Mouse (Mus musculus) gastrocnemius, postnatal 36 days (tissue): ENCODE measurements around the gene Pip5k1b. TPM values are rescaled to one million over a fixed set of nuclear protein-coding genes. Genes with fewer than 3 reads are reported as not detected.

Experiments
- DNase-seq, 2 experiments: peaks; one replicate each; pipeline ENCODE4 v3.0.0; 2022
- intact Hi-C: fragments of 180-260 bp; cut with DNase I; formaldehyde crosslinking; loops from one replicate; pipeline ENCODE4 v1.15.1; 2025
- total RNA-seq, 2 experiments: library from RNA; stranded (reverse); gene quantifications; 2 replicates each; pipeline ENCODE4 v1.2.3; 2021

Gene Pip5k1b
- total RNA-seq, 2 experiments from 2014 or later: 0.44 to 0.46 TPM

DNA sequence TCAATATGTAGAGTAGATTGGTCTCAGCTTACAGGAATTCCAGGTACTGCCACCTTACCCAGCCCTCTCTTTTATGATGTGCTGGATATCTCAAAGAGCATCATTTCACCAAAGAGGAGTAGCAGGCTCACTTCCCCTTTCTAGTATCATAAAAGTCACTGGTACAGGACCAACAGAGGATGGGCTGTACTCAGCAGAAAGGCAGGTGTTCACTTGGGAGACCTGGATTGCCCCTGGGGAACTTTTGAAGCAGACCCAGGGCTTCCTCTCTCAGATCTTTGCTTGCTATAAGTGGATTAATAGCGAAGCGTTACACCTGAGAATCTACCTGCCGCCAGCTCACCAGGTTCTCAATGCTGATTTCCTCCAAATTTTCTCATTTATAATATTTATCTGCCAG is 127.7 kb downstream of the Pip5k1b start:
- intact Hi-C loops: no loop called here
- no peak for DNase-seq

DNA sequence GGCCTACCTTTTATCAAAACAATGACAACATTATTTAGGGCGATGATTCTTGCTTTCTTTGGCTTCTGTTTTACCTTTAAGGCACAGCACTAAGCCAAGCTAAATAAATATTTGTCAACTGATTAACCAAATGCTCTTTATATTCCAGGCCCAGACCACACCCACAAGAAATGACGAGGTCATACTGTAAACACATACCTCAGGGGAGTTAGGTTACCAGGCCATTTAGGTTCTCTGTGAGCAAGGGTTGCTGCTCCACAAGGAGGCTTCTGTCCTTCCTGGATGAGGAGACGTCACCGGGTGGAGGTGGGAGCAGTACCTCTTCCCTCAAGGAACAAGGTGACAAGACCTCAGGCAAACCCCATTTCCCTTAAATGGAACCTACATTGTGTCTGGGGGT is 128.4 kb downstream of the Pip5k1b start:
- DNase-seq: no peak

DNA sequence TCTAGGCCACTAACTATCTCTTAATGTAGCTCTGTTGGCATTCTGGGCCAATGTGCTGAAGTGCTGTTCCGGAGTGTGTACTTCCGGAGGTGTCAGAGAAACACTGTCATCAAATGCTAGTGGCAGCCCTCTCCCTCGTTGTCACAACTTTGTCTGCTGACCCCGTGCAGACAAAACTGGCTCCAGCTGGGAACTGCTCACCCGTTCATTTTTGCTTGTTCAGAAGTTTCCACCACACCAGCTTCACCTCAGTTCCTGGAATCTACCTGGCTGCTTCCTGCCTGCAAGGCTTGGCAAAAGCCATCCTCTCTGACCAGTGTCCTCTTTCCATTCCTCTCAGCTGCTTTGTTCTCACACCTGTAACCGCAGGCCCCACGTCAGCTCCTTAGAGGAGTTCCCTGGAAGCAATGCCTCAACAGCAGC is 128.9 kb downstream of the Pip5k1b start:
- intact Hi-C loops: no loop called here
- no peak for DNase-seq

More for the DNA sequence above, 128.4 kb downstream of the Pip5k1b start:
- intact Hi-C loops: no loop called here

DNA sequence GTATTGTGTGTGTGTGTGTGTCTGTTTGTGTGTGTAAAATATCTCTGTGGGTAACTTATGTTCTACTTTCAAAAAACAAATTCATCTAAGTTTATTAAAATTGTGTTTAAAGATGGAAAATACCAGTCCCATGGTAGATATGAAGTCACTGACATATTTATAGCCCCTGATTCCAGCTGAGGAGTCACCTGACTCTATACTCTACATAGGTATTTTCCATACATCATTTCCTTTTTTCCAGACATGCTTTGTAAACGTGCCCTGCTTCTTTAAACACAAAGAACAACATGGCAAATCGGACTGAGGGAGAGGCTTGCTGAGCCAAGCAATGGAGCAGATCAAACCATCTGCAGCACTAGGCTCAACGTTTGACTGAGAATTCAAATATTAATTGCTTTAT is 137.6 kb downstream of the Pip5k1b start:
- intact Hi-C loops: no loop called here
- DNase-seq: no peak

DNA sequence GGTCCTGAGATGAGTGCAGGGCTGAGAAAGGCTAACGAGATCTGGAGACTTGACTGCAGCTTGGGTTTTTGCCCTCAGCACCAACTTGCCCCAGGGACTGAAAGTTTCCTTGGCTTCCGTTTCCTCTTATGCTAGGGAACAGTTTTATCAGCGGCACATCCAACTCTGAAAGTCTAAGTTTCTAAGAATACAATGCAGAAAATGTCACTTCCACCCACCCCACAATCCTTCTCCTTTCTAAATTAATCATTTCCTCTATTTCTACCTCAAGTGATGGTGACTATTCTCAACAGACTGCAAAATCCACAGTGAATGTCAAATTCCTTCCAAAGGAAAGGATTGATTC is 138.0 kb downstream of the Pip5k1b start:
- DNase-seq: no peak
- intact Hi-C loops: no loop called here

DNA sequence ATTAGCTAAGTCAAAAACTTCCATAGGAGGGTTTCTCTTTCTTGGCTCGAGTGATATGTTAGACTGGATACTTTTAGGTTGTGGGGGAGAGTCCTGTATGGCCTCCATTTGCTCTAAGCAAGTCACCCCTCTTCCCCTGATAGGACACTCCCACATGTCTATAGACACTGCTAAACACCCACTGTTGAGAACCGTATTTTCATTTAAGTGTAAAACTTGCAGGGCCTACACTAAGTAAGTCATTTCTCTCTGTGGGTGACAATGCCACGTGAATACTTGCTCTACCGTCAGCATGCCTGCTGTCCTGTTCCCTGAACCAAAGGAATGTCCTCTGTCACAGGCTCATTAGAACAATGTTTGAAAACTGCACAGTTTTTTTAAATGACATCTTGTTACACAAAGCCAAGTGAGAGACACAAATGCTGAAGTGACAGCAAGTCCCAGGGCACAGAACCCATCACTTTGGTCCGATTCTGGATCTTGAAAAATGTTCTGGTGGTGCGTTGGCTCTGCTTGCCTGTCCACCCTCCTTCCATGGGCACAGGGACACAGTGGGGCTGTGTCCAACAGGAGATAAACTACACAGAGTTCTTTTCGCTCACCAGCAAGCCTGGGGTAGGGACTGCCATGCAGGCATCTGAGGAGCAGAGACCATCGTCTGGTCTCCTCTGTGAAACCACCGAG is 138.6 kb downstream of the Pip5k1b start:
- intact Hi-C loops: no loop called here
- DNase-seq: no peak

DNA sequence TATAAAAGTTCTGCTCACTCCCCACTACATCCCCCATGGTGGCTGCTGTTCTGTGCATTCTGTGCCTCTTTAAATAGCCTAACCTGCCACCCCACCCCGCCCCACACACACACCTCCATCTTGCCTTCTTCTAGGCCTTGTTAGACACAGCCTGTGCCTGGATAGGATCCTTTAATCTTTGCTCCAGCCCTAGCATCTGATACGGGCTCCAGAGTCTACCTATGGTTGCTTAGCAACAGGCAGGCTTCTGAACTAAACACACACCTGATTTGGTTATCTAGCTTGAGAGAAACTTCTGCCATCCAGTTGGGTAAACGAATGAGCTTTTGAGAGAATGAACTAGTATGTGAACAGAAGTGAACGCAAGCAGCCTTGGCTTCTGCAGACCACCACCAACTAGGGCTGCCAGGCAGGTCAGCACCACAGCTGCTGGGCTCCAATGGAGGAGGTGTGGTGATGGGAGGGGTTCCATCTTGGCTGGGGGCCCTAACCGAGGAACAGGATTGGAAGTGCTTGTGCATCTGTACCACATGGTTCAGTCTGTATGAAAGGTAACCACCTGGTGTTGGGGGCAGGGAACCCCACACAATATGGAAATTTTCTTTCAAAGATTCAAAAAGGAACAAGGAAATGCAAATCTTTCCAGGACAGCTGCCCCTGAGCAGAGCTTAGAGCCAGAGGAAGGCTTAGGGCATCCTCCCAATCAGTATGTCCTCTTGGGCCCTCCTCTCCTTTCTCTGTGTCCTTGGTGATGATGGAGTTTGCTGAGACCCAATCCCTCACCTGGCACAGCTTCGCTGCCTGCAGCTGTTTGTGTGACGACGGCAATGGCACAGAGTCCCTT is 139.7 kb downstream of the Pip5k1b start:
- DNase-seq: no peak
- intact Hi-C loops: no loop called here

DNA sequence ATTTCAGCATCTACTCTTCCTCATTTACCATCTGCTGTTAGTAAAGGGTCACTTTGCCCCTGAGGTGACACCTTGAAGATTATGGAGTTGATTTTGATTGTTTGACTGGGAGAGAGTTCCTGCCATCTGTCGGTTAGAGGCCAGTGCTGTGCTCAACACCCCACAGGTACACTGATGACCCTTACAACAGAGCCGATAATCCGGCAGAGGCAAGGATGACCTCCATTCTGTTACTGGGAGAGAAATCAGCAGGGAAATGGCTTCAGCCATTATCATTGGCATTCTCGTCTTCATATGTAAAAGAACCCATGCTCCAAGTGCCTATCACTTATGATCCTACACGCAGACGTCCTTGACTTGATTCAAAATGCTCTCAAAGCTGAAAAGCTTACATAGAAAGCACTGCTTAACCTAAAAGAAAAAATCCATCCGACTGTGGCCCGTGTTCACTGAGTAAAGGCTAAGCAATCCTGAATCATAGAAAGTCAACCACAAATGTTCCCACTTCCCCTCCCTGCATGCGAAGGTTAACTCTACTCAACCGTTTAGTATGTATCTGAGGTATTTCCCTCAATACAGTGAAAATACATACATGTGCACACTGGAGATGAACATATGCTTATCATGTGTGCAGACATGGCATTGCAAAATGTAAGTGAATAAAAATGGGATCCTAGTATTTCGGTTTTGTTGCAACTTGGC is 146.7 kb downstream of the Pip5k1b start:
- DNase-seq: no peak
- intact Hi-C loops: no loop called here

DNA sequence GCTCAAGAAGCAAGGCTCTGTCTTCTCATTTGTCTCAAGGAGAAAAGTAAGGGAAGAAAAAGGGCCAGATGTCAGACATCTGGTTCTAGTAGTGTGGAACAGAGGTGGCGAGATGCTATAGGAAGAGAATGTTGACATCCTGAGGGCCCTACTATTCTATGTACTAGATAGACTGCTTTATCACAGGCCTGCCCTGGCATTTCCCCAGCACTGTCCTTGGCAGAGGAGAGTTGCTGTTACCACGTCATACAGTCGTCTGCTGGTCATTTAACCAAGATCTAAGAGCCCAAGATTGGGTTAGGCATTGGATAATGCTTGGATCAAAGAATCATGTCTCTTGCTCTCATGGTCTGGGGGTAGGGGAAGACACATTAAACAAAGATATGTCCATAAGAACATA is 151.0 kb downstream of the Pip5k1b start:
- intact Hi-C loops: no loop called here
- no peak for DNase-seq

DNA sequence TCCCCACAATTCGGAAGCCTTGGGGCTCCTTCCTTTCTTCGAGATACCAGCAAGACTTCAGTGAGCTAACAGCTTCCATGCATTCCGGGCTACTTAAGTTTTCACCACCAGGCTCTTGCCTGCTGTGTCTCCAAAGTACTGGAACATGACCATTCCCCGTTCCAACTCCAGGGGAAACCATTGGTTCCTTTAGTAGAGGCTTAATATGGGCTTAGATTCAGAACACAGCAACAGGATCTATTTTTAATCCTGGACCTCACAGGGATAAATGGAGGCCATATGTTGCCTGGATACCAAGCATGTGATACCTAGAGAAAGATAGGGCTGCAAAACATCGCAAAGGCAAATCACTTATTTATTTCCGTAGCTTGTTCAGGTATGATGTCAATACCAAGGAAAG is 152.4 kb downstream of the Pip5k1b start:
- no peak for DNase-seq
- intact Hi-C loops: no loop called here

DNA sequence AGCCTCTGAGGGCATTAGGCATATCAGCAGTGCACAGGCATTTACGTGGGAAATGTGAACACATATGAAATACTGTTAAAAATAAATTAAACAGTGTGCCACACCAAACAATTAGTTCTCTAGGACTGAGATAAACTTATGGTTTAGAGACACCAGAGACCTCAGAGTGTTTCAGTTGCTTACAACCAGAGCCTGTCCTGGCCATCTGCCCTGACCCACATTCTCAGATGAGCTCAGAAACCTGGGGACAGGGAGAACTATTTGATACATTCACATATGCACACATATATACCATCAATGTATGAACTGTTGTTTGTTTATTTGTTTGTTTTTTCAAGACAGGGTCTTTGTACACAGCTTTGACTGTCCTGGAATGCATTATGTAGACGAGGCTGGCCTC is 161.8 kb downstream of the Pip5k1b start:
- intact Hi-C loops: no loop called here

DNA sequence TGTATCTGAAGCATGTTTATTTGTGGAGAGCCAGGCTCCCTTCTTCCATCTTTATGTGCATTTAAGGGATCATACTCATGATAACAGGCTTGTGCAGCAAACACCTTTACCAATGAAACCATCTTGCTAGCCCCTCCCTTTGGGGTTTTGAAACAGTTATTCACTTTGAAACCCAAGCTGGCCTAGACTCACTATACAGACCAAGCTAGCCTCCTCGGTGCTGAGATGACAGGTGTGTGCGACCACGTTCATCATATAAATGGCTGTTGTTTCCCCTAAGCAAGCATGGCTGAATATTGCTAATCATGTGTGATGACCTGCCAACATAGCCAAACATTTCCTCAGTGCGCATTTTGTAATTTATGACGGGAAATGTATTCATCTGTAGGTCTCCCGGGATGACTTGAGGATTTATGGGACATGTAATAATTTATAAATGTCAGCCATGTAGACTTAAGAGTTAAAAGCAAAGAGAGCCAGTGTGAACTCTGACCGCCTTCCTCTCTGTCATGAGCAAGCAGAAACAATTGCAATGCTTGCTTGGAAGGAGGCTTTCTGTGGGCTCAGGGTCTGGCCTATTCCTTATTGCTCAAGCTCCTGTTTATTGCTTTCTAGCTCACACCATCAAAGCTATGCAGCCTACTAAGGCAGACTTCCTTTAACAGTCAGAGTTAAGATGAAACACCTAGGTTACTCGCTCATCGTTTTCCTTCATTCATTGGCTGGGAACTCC is 164.0 kb downstream of the Pip5k1b start:
- intact Hi-C loops: no loop called here
- DNase-seq: no peak

More for the DNA sequence above, 161.8 kb downstream of the Pip5k1b start:
- no peak for DNase-seq

DNA sequence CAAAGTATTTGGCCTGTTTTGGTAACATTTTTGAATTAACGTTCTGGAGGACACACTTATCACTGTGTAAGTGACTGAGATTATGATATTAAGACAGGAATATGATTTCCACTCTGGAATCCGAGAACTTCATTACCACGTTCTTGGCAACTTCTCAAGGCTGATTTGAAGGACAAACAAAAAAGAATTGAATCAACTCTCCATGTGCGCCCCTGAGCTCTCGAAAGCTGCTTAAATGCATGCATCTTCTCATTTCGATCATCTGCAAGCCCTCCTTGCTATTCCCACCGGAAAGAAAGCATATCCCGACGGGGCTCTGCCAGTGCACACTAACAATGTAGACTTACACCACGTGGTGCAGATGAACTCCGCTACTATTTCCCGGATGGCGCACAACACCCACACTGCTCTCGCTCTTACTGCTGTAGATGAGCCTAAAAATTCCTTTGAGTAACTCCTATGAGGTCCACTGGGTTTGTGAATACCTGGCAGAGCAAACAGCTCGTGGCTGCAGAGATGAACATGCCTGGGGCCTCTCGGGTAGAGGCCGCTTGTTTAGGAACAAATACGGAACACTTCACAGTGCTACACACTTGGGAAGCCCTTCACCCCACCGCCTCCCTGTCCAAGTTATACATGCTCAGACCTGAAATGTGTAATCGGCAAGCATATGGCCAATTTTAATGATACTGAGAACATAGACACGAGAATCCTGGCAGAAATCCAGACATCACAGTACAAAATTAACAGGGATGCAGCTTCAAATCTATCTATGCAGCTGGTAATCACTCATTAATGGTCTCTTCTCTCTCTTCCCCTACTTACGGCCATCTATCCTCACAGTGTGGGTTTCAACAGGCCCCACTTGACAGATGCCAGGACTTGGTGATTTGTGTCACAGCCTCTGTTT is 168.5 kb downstream of the Pip5k1b start:
- intact Hi-C loops: no loop called here
- DNase-seq: no peak

DNA sequence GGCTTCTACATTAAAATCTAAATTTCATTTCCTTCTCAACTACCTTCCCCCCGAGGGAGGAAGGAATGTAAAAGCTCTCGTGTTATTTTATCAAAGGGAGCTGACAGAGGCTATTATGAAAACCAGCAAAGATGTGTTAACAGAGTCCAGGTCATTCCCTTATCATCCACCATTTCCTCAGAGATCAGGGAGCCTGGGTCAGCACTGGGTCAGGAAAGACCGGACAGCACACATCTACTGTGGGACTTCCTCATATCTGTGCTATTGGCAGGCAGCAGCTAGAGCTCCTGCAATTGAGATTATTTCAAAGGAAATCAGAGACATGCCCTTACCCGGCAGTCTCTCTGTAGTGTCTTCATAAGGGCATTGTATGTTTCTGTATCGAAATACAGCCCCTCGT is 177.2 kb downstream of the Pip5k1b start:
- no peak for DNase-seq
- intact Hi-C loops: no loop called here

DNA sequence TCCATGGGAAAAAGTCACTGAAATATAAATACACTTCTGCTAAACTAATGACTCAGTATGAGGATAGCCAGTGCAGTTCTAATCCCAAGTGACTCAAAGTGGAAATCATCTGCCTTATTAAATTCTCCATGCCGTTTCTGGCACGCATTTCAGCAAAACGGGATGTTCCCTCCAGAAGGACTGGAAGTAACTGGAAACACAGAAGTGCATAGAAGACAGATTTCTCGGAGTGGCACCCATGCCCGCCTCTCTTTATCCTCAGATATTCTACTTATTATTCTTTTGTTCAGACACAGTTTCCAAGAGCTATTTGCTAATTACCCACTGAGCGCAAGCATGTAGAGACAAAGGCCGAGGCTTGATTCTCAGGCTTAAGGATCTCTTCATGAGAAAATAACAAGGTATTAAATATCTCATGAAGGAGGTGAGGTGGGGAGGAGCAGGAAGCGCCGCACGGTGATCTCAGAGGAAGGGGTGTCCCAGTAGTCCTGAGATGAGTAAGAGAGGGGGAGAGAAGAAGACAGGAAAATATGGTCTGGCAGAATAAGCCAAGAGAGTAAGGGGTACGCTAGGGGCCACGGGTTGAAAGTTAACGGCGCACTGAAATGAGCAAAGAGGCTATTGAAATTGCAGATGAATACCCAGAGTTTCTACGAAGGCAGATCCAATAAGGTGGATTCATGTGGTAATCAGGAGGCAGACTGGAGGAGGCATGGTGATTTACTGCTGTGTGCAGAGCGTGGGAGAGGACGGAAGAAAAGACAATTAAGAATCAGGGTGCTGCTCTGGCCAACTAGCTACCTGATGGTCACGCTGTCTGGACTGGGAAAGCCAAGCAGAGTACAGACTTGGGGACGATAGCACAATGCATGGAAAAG is 183.7 kb downstream of the Pip5k1b start:
- intact Hi-C loops: no loop called here
- peak in 1 of 2 experiments; percentile 9 for DNase-seq

DNA sequence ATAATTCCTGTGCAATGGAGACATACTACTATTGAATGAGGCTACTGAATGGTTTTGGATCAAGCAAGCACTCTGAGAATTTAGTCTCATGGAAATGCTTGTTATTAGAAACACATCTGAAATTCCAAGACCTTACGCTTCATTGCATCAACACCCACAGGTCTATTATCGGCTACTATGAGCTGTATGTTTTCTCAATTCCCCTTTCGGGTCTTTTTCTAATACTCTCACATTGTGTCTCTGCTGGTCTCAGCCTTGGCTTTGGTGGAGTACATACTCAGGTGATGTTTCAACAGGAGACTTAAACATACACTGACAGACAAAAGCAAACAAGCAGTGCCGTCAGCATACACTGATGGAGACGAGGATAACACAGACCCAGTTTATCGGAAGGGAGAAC is 187.3 kb downstream of the Pip5k1b start:
- intact Hi-C loops: no loop called here
- no peak for DNase-seq

DNA sequence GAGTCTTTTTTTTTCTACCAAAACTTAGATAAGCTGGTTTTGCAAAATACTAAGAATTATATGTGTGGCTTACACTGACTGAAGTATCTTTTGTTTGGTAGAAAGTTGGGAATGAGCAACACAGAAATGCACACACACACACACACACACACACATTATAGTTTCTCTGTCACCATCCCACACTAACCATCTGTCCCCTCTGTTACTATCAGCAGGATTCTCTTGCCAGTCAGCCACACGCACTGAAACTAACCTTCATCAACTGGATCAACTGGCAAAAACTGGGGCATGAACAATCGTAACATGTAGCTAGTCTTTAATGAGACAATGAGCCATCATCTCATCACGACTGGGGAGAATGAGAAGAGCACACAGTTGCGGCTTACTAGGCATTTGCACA is 187.9 kb downstream of the Pip5k1b start:
- DNase-seq: no peak
- intact Hi-C loops: no loop called here

DNA sequence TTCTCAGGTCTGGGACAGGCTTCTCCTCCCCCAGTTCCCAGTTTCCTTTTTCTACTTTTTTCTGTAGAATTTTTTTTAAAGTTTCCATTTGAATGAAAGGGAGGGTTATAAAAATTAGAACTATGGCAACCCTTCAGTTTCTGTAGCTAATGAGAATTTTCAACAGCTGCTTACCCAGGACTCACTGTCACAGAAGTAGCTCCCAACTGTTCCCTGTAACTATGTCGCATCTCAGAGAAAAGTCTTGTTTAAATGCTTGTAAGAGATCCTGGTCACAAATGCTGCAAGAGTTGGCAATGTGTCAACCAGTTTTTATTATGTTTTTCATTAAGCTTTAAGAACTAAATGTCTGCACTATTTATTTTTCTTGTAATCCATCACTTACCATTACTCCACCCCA is 188.9 kb downstream of the Pip5k1b start:
- no peak for DNase-seq

More for the DNA sequence above, 188.9 kb downstream of the Pip5k1b start:
- intact Hi-C loops: no loop called here
